Mouse (Mus musculus): ENCODE results near the gene Ldlr. TPM values are rescaled to one million over a fixed set of nuclear protein-coding genes. Genes with fewer than 3 reads are reported as not detected.

The Ldlr gene
- polyA plus RNA-seq, 1 experiment = 11.2 TPM

DNA sequence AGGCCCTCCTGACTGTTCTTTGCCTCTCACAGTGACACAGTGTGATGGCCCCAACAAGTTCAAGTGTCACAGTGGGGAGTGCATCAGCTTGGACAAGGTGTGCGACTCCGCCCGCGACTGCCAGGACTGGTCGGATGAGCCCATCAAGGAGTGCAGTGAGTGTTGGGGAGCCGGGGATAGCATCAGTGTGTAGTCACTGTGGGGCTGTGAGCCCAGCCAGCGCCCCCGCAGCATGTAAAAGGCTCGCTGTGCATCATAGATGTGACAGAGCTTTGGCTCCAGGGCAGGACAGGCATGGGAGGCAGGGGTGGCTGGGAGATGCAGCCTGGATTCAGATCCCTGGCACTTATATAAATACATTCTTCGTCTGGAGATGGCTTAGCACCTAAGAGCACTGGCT is 13.9 kb downstream of the Ldlr start:
- no peaks in the 10 kb centered on the region for H3K4me1 ChIP-seq (ENCODE audit: control insufficient read depth, insufficient read depth, insufficient read length, low read length)
- no peak overlapping the region for H3K4me3 ChIP-seq (ENCODE audit: insufficient read depth, low read depth, low read length)
- no peak overlapping the region for H3K27ac ChIP-seq (replicated peaks; ENCODE audit: low read depth, low read length)

DNA sequence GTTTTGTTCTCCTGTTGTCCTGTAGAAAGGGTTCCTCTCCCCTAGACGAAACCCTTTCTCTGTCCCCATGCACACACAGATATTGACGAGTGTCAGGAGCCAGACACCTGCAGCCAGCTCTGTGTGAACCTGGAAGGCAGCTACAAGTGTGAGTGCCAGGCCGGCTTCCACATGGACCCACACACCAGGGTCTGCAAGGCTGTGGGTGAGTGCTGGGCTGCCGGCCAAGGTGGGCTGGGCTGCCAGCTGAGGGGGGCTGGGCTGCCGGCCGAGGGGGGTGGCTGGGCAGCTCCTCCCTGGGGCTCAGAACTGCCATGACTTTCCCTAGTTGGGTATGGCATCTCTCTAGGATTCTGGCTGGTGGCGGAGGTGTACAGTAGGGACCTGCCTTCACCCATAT is 15.5 kb downstream of the Ldlr start:
- no peak overlapping the region for H3K27ac ChIP-seq (replicated peaks; ENCODE audit: low read depth, low read length)
- no peaks in the 10 kb centered on the region for H3K4me1 ChIP-seq (ENCODE audit: control insufficient read depth, insufficient read depth, insufficient read length, low read length)
- H3K4me3 ChIP-seq (ENCODE audit: insufficient read depth, low read depth, low read length) = no peak overlapping the region

DNA sequence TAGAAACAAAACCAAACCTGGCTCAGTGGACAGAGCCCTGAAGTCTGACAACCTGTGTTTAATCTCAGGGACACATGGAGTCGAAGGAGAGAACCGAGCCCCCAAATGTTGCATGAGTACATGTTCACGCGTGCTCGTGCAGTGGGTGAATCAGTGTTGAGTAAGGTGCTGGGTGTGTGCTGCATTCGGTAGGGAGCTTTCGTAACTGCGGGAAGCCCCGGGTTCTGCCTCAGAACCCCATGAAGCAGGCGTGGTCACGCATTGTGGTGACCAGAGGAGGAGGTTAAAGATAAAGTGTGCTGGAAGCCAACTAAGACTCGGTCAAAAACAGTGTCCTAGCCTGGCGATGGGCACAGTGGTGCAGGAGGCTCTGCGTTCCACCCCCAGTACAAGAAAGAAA is 17.1 kb downstream of the Ldlr start:
- no peaks in the 10 kb centered on the region for H3K4me1 ChIP-seq (ENCODE audit: control insufficient read depth, insufficient read depth, insufficient read length, low read length)
- no peak overlapping the region for H3K27ac ChIP-seq (replicated peaks; ENCODE audit: low read depth, low read length)
- no peak overlapping the region for H3K4me3 ChIP-seq (ENCODE audit: insufficient read depth, low read depth, low read length)

DNA sequence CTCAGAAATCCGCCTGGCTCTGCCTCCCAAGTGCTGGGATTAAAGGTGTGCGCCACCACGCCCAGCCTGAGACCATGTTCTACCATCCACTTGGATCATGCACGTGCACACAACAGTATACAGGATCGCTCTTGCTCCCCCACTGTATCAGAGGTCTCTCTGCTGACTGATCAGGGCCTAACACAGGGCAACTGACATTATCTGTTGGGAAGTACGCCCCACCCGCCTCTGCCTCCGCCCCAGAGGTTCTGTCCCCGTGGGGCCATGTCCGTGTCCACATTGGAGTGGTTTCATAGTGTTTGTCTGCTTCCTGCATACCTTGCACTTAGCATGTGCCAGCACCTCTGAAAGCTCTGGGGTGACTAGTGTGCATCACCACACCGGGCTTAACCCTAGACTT is 18.2 kb downstream of the Ldlr start:
- no peak overlapping the region for H3K27ac ChIP-seq (replicated peaks; ENCODE audit: low read depth, low read length)
- H3K4me1 ChIP-seq (ENCODE audit: control insufficient read depth, insufficient read depth, insufficient read length, low read length) = no peaks in the 10 kb centered on the region
- H3K4me3 ChIP-seq (ENCODE audit: insufficient read depth, low read depth, low read length) = no peak overlapping the region

DNA sequence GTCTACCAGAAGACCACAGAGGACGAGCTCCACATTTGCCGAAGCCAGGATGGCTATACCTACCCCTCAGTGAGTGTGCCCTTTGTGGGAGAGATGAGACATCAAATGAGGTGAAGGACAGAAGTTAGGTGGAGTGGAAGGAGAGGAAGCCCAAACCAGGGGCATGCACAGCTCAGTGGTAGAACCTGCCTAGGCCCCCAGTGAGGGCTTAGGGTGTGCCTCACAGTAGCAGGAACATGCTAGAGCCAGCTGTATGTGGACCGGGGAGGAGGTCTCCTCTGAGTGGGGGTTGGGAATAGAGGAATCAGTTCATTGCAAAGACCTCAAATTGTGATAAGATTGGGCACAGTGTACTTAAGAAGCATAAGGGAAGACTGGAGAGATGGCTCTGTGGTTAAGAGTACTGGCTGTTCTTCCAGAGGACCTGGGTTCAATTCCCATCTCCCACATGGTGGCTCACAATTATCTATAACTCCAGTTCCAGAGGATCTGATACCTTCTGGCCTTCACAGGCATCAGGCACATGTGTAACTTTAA is 24.0 kb downstream of the Ldlr start:
- Histone ChIP-seq H3K27ac (replicated peaks; ENCODE audit: low read depth, low read length) (no peak overlapping the region), H3K4me3 (ENCODE audit: insufficient read depth, low read depth, low read length) (no peak overlapping the region), H3K4me1 (ENCODE audit: control insufficient read depth, insufficient read depth, insufficient read length, low read length) (no peaks in the 10 kb centered on the region)

DNA sequence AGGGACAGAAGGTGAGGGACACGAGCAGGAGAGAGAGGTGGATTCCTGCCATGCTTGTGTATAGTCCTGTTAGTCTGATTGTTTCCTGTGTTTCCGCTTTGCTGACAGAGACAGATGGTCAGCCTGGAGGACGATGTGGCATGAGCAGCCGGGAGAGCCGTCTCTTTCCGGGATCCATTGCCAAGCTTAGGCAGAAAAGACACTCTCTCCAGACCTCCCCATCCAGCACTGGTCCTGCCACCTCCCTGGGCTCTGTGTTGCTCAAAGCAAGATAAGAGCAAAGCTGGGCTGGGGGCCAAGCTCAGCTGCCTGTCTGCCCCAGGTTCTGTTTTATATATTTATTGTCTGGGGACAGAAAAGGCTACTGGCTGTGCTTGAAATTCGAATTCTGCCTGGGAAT is 24.8 kb downstream of the Ldlr start:
- Histone ChIP-seq H3K4me1 (ENCODE audit: control insufficient read depth, insufficient read depth, insufficient read length, low read length) (no peaks in the 10 kb centered on the region), H3K27ac (replicated peaks; ENCODE audit: low read depth, low read length) (no peak overlapping the region), H3K4me3 (ENCODE audit: insufficient read depth, low read depth, low read length) (no peak overlapping the region)

DNA sequence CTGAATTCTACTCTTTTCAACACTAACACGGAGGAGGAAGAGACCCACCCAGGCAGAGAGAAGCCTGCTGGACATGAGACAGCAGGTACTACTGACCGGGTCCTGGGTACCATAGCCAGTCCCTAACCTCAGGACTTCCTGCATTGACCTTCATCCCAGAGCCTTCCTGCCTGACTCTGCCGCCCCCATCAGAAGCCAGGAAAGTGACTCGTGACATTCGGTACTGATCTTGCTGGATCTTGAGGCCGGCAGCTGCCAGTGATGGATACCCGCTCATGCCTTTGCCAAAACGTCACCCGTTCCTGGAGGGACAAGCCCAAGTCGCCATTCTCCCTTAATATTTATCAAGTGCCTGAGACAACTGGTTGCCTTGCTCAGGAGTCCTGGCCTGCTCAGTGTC is 25.2 kb downstream of the Ldlr start:
- Histone ChIP-seq H3K4me1 (ENCODE audit: control insufficient read depth, insufficient read depth, insufficient read length, low read length) (no peaks in the 10 kb centered on the region), H3K4me3 (ENCODE audit: insufficient read depth, low read depth, low read length) (no peak overlapping the region), H3K27ac (replicated peaks; ENCODE audit: low read depth, low read length) (no peak overlapping the region)

DNA sequence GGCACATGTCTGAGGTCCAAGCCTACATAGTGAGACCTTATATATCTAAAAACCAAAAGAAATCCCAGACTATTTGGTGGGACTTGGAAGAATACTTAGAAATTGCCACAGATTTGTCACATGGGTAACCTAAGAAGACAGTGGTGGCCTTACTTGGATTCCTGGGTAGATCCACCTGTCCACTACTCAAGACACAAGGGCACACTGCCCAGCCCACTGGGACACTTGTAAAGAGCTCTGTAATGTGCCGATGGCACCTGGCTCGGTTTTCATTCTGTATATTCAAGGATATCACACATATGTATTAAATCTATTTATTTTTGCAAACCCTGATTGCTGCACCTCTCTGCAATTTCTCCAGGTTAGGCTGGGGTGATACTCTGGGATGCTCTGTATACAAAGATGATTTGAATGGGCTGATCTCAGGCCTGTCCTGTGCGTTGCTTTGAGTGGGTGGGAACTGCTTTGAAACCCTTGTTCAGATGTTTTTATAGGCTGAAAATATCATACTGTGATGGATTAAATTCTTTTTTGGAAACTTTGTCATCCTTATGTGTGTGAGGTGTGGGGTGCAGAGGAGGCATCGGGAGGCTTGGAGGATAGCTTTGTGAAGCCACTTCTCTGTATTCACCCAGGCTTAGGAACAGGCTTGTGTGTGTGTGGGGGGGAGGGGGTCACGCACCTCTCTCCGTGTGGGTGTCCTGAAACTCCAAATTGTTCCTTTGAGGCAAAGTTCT is 26.3 kb downstream of the Ldlr start:
- Histone ChIP-seq H3K27ac (replicated peaks; ENCODE audit: low read depth, low read length) (no peak overlapping the region), H3K4me1 (ENCODE audit: control insufficient read depth, insufficient read depth, insufficient read length, low read length) (0 out of 2 replicates have a peak, but pooled peaks cover 3% of the 10 kb centered on the region), H3K4me3 (ENCODE audit: insufficient read depth, low read depth, low read length) (no peak overlapping the region)

DNA sequence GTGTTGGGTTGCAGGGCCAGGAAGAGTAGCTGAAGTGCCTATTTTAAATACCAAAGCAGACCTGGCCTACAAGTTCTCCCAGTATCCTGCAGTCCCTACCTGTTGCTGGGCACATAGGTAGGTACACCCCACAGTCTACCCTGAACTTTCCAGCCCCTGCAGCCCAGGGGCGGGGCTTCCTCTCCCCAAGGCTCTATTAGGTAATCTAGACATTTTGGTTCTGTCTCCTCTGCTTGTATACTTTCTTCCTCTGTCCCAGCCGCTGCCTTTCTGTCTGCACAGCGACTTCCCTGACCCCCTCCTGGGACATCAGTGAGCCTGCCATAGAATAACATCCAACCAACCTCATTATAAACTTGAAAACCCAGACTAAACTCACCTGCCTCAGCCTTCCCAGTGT is 27.1 kb downstream of the Ldlr start:
- Histone ChIP-seq H3K27ac (replicated peaks; ENCODE audit: low read depth, low read length) (no peak overlapping the region), H3K4me3 (ENCODE audit: insufficient read depth, low read depth, low read length) (no peak overlapping the region), H3K4me1 (ENCODE audit: control insufficient read depth, insufficient read depth, insufficient read length, low read length) (peaks cover 6% of the 10 kb centered on the region; the same call in 1 of the 2 replicates)

DNA sequence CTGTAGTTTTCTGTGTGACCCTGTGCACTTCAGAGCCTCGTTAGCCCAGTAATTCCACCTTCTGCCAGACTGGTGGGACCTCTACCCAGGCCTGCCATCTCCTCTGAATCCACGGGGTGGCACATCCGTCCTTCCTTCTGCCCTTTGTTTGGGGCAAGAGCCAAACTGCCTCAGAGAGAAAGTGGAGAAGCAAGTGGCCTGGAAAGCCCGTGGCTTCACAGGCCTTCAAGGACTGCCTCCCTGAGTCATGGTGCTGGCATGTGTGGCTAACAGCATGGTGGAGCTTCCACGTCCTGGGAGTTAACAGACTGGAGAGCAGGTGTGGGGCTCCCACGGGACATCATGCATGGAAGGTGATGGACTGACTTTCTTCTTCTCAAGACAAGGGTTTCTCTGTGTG is 28.1 kb downstream of the Ldlr start:
- no peak overlapping the region for H3K27ac ChIP-seq (replicated peaks; ENCODE audit: low read depth, low read length)
- H3K4me3 ChIP-seq (ENCODE audit: insufficient read depth, low read depth, low read length) = no peak overlapping the region
- H3K4me1 ChIP-seq (ENCODE audit: control insufficient read depth, insufficient read depth, insufficient read length, low read length) = peaks cover 6% of the 10 kb centered on the region; the same call in 1 of the 2 replicates

DNA sequence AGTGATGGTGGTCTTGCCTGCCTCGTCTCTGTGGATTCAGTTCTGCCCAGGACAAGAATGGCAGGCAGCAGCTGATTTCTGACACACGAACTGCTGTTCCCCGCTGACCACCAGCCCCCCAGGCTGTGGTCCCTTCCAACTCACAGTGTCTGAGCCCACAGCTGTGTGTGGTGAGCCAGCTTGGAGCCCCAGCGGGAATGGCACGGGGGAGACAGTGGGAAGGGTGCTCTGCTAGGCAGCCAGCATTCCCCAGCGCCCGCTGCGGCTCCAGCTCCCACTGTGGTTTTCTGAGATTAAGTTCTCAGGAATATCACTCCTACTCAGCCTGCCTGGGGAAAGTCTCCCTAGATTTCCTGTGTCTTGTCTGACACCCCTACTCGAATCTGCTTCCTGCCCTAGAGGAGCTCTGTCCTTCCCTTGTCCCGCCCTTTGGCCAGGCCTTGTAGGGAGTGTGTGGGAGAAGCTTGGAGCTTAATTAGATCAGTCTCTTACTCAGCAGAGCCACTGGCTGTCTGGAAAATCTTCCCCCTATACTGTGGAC is 29.0 kb downstream of the Ldlr start:
- H3K4me1 ChIP-seq (ENCODE audit: control insufficient read depth, insufficient read depth, insufficient read length, low read length) = peaks cover 6% of the 10 kb centered on the region; the same call in 1 of the 2 replicates
- no peak overlapping the region for H3K4me3 ChIP-seq (ENCODE audit: insufficient read depth, low read depth, low read length)

DNA sequence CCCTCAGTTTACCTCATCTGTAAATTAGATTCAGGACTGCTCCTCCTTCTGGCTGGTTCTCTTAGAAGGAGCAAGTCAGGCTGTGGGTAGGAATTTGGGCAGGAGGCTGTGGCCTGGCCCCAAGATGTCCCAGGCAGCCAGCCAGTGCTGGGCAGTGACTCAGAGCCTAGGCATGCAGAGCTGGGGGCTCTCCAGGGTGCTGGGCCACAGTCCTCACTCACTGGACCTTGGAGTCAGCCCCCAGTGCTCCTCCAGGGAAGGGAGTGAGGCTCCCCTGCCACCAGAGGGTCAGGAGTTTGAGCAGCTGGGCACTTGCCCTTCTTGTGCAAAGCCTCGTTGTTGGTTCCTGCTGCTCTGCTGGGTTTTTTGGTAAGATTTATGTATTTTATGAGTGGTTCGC is 30.7 kb downstream of the Ldlr start:
- H3K4me1 ChIP-seq (ENCODE audit: control insufficient read depth, insufficient read depth, insufficient read length, low read length) = peaks cover 6% of the 10 kb centered on the region; the same call in 1 of the 2 replicates
- H3K4me3 ChIP-seq (ENCODE audit: insufficient read depth, low read depth, low read length) = no peak overlapping the region
- peak overlapping the region; percentile 29; the same call in 1 of the 2 replicates for H3K27ac ChIP-seq (replicated peaks; ENCODE audit: low read depth, low read length)

More for the DNA sequence above, 29.0 kb downstream of the Ldlr start:
- 0 out of 2 replicates have a peak overlapping the region, but pooled peaks have one; percentile 3 for H3K27ac ChIP-seq (replicated peaks; ENCODE audit: low read depth, low read length)

DNA sequence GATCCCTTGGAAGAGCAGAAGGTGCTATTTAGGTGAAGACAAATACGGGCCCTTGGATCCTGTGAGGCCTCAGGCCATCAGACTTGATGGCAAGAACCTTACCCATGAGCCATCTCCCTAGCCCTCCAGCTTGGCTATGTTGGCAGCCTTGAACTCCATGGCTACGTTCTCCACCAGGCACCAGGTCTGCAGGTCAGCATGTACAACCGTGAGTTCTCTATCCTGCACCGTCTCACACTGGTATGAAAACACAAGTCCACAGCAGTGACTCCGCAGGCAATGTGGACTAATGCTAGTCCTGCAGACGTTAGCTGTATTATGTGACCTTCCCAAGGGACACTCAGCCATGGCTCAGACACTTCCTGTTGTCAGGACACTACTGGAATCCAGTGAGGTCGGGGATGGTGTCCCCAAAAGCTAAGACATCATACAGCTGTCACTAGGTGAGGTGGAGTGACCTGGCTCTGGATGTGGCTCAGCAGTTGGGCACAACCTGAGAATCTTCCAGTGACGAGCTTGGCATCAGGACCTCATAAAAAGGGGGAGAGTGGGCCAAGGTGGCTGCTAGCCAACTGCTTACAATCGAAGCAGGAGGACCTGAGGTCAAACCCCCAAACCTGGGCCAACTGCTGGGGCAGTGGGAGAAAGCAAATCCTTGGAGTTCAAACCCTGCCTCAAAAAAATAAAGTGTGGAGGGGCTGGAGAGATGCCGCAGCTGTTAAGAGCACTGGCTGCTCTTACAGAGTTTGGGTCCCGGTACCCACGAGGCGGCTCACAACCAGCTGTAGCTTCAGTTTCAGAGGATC is 31.4 kb downstream of the Ldlr start:
- Histone ChIP-seq H3K27ac (replicated peaks; ENCODE audit: low read depth, low read length) (no peak overlapping the region), H3K4me1 (ENCODE audit: control insufficient read depth, insufficient read depth, insufficient read length, low read length) (peaks cover 6% of the 10 kb centered on the region; the same call in 1 of the 2 replicates), H3K4me3 (ENCODE audit: insufficient read depth, low read depth, low read length) (no peak overlapping the region)

DNA sequence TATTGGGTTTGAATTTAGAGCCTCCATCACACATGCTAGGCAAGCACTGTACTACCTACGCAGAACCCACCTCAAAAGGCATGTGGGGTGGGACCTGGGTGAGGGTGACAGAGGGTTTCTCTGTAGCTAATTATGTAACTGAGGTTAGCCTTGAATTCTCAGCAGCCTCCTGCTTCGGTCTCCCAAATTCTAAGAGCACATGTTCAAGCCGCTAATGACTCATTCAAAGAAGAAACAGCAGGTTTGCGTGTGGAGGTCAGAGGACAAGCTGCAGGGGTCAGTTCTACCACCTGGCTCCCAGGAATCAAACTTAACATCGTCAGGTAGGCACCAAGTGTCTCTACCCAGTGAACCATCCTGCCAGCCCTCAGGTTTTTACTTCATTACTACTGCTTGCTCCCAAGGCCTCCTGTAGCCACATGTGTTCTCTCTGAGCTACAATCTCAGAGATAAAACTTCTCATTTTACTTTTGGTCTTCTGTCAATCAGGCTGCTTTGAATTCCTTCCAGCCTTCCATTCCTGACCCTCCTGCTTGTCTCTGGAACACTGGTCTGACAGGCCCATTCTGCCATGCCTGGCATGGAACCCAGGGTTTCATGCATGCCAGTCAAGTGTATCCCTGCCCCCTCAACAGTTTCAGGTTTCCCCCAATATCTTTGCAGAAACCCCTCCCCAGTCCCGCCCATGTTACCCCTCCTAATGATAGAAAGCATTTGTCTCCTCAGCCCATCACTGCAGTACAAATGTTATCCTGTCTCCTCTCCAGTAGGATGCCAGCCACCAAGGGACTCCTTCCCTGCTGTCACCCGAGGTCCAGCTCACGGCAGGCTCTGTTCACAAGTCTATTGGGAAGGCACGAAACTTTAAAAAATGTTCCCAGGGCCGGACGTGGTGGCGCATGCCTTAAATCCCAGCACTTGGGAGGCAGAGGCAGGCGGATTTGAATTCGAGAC is 35.6 kb downstream of the Ldlr start:
- Histone ChIP-seq H3K27ac (replicated peaks; ENCODE audit: low read depth, low read length) (no peak overlapping the region), H3K4me3 (ENCODE audit: insufficient read depth, low read depth, low read length) (0 out of 2 replicates have a peak overlapping the region, but pooled peaks have one; percentile 62), H3K4me1 (ENCODE audit: control insufficient read depth, insufficient read depth, insufficient read length, low read length) (peaks cover 14% of the 10 kb centered on the region; the same call in 1 of the 2 replicates)
